Mouse (Mus musculus) testis, adult 2 months (tissue): Measurements from ENCODE around the gene Zfp423. TPM values are rescaled to one million over a fixed set of nuclear protein-coding genes. Genes with fewer than 3 reads are reported as not detected.

ENCODE experiments used
- H3K27ac ChIP-seq: fragments of 200-500 bp; 2 replicates; pipeline ENCODE4 v1.5.1; 2012; ENCODE audit warnings: low read depth, low read length; ENCODE audit not compliant: control insufficient read depth, insufficient read depth
- H3K27me3 ChIP-seq: fragments of 200-500 bp; 2 replicates; pipeline ENCODE4 v1.6.1; 2012; ENCODE audit warnings: mild to moderate bottlenecking, low read length, moderate library complexity; ENCODE audit not compliant: control insufficient read depth, insufficient read depth
- H3K36me3 ChIP-seq: fragments of 200-500 bp; 2 replicates; pipeline ENCODE4 v1.6.1; 2012; ENCODE audit warnings: mild to moderate bottlenecking, low read length; ENCODE audit not compliant: control insufficient read depth, insufficient read depth
- H3K4me1 ChIP-seq: fragments of 200-500 bp; 2 replicates; pipeline ENCODE4 v1.6.1; 2012; ENCODE audit warnings: low read length; ENCODE audit not compliant: control insufficient read depth, insufficient read depth
- H3K4me3 ChIP-seq: fragments of 200-500 bp; 2 replicates; pipeline ENCODE4 v1.5.1; 2012; ENCODE audit warnings: low read depth, mild to moderate bottlenecking, low read length, moderate library complexity, mixed read lengths; ENCODE audit not compliant: control insufficient read depth
- CTCF ChIP-seq: fragments of 200-500 bp; IDR thresholded peaks from 2 replicates; pipeline ENCODE4 v1.5.1; 2012; ENCODE audit warnings: low read depth, mild to moderate bottlenecking, inconsistent platforms, low read length, moderate library complexity; ENCODE audit not compliant: control insufficient read depth, insufficient read depth, insufficient replicate concordance
- POLR2A ChIP-seq: fragments of 200-500 bp; IDR thresholded peaks from 2 replicates; pipeline ENCODE4 v1.6.1; 2012; ENCODE audit warnings: low read depth, mild to moderate bottlenecking, inconsistent platforms, low read length, moderate library complexity; ENCODE audit not compliant: control insufficient read depth
- polyA plus RNA-seq: library from polyadenylated mRNA; depleted of rRNA; stranded (reverse); fragments of >200 nt; gene quantifications from 2 replicates; pipeline ENCODE4 v1.2.3, GENCODE M21; 2012

Zfp423 gene
- polyA plus RNA-seq, 1 experiment: 7.2 TPM

DNA sequence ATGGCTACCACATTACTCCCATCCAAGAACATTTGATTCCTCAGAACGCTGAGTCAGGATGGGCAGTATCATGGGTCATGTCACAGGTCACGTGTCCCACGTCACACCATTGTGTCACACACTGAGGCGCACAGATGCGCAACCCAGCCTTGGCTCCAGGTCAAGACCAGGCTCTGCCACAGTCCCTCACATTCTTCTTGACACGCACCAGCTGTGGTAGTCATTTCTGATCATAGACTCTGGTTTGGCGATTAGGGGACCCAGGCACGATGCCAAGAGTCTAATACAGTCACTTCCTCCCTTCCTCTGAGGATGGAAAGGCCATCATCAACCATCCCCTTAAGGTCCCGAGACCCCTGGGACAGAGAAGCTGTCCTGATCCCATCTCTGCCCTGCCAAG lies 43.6 kb downstream of the Zfp423 start:
- TF ChIP-seq CTCF: no peak
- no peak for TF ChIP-seq POLR2A
- H3K4me1 ChIP-seq: peaks cover 2% of the 10 kb centered on the region
- no peaks in the 10 kb centered on the region for H3K36me3 ChIP-seq
- no peak overlapping the region for H3K4me3 ChIP-seq
- H3K27ac ChIP-seq: no peak overlapping the region
- H3K27me3 ChIP-seq: no peaks in the 10 kb centered on the region

DNA sequence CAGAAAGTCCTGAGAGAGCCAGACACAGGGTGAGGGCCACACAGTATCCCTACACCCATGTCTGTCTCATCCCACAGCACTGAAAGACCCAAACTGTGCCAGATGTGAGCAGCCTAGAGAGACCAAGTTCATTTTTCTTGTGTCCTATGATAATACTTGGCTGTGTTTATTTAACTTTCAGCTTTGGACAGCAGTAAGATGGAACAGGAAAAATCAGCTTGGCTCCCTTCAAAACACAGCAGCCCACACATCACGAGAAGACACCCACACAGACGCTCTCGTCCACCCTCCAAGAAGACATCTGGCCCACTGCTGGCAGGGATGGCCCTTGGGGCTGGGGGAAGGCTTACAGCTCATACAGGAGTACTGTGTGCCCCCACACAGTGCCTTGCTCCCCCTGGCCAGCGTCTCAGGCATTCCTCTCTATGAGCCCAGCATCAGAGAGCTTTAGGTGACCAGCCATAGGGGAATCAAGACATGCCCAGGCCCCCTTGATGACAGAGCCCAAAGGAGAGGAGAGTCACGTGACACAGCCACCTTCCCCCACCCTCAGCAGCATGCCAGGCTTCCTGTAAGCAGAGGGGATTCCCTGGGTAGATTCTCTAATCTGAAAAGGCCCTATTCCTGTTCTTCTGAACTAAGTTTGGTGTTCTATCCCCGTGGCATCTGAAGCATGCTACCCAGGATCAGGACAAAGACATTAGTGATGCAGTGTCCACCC lies 45.0 kb downstream of the Zfp423 start:
- peaks cover 2% of the 10 kb centered on the region for H3K4me1 ChIP-seq
- no peak for TF ChIP-seq CTCF
- no peak for TF ChIP-seq POLR2A
- H3K36me3 ChIP-seq: no peaks in the 10 kb centered on the region
- no peaks in the 10 kb centered on the region for H3K27me3 ChIP-seq
- H3K4me3 ChIP-seq: no peak overlapping the region
- peak overlapping the region; percentile 39 for H3K27ac ChIP-seq

GRCm38 (mm10) chr8:87908940-87909339 lies 50.5 kb downstream of the Zfp423 start:
- H3K4me1 ChIP-seq: no peaks in the 10 kb centered on the region; the same call in 1 of the 2 replicates
- TF ChIP-seq POLR2A (no peak), CTCF (no peak)
- no peaks in the 10 kb centered on the region for H3K27me3 ChIP-seq
- H3K4me3 ChIP-seq: no peak overlapping the region
- H3K27ac ChIP-seq: no peak overlapping the region
- no peaks in the 10 kb centered on the region for H3K36me3 ChIP-seq

GRCm38 (mm10) chr8:87905404-87905803 lies 54.0 kb downstream of the Zfp423 start:
- H3K4me3 ChIP-seq: no peak overlapping the region
- no peaks in the 10 kb centered on the region for H3K27me3 ChIP-seq
- TF ChIP-seq POLR2A (no peak), CTCF (no peak)
- no peak overlapping the region for H3K27ac ChIP-seq
- H3K4me1 ChIP-seq: no peaks in the 10 kb centered on the region; the same call in 1 of the 2 replicates
- no peaks in the 10 kb centered on the region for H3K36me3 ChIP-seq

GRCm38 (mm10) chr8:87904108-87904507 lies 55.3 kb downstream of the Zfp423 start:
- no peak overlapping the region for H3K27ac ChIP-seq
- no peak overlapping the region for H3K4me3 ChIP-seq
- TF ChIP-seq POLR2A (no peak), CTCF (no peak)
- no peaks in the 10 kb centered on the region for H3K4me1 ChIP-seq
- H3K27me3 ChIP-seq: no peaks in the 10 kb centered on the region
- no peaks in the 10 kb centered on the region for H3K36me3 ChIP-seq

- Histone ChIP-seq H3K27ac (peak overlapping the region; percentile 34), H3K36me3 (no peaks in the 10 kb centered on the region), H3K27me3 (no peaks in the 10 kb centered on the region)
Observed at GRCm38 (mm10) chr8:87895203-87896041, 64.0 kb downstream of the Zfp423 start.

DNA sequence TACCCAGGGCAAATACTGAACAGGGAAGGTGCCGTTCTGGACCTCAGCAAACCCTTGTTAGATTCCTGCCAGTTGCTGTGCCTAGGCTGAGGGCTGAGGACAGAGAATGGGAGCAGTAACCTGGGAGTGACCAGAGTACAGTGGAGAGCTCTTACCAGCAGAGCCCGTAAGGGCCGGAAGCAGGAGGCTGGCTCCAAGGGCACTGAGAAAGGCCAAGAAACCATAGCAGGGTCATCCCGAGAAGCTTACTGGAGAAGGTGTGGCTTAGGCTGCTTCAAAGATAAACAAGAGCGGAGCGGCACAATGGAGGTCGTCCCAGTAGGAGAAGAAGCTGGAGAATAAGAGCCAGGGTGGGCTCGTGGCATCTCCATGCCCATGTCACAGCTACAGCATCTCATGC lies 65.1 kb downstream of the Zfp423 start:
- H3K4me3 ChIP-seq: no peak overlapping the region
- H3K4me1 ChIP-seq: peaks cover 5% of the 10 kb centered on the region
- no peaks in the 10 kb centered on the region for H3K27me3 ChIP-seq
- no peaks in the 10 kb centered on the region for H3K36me3 ChIP-seq
- H3K27ac ChIP-seq: peak overlapping the region; percentile 84
- TF ChIP-seq CTCF (no peak), POLR2A (no peak)

More at GRCm38 (mm10) chr8:87895203-87896041, 64.0 kb downstream of the Zfp423 start:
- TF ChIP-seq POLR2A (no peak), CTCF (no peak)
- Histone ChIP-seq H3K4me3 (no peak overlapping the region), H3K4me1 (peaks cover 5% of the 10 kb centered on the region)
